Mouse (Mus musculus) heart, embryonic 11.5 days (tissue): Measurements from ENCODE around the gene Nup205. TPM values are rescaled to one million over a fixed set of nuclear protein-coding genes. Genes with fewer than 3 reads are reported as not detected.

Experiments used
- ATAC-seq: fragments of 200-750 bp; cut with Nextera tagmentation; replicated peaks from 2 replicates; pipeline ENCODE4 v1.8.0; 2017; ENCODE audit warnings: moderate library complexity; ENCODE audit not compliant: insufficient number of reproducible peaks, low FRiP score, low TSS enrichment
- H3K27ac ChIP-seq: fragments of 300-500 bp; sonication (generic); 2 replicates; pipeline ENCODE4 v1.5.1; 2014; ENCODE audit warnings: mild to moderate bottlenecking, low read depth, low read length
- H3K27me3 ChIP-seq: fragments of 300-500 bp; sonication (generic); 2 replicates; pipeline ENCODE4 v1.6.1; 2014; ENCODE audit warnings: mild to moderate bottlenecking, low read length, mixed read lengths; ENCODE audit not compliant: control insufficient read depth, insufficient read depth
- H3K36me3 ChIP-seq: fragments of 300-500 bp; sonication (generic); 2 replicates; pipeline ENCODE4 v1.6.1; 2014; ENCODE audit warnings: mild to moderate bottlenecking, low read length, moderate library complexity, mixed read lengths; ENCODE audit not compliant: control insufficient read depth, insufficient read depth
- H3K4me1 ChIP-seq: fragments of 300-500 bp; sonication (generic); 2 replicates; pipeline ENCODE4 v1.6.1; 2014; ENCODE audit warnings: low read length; ENCODE audit not compliant: control insufficient read depth, insufficient read depth
- H3K4me2 ChIP-seq: fragments of 300-500 bp; sonication (generic); 2 replicates; pipeline ENCODE4 v1.6.1; 2014; ENCODE audit warnings: mild to moderate bottlenecking, moderate library complexity
- H3K4me3 ChIP-seq: fragments of 300-500 bp; sonication (generic); 2 replicates; pipeline ENCODE4 v1.5.1; 2014; ENCODE audit warnings: low read depth, low read length
- H3K9ac ChIP-seq: fragments of 300-500 bp; sonication (generic); 2 replicates; pipeline ENCODE4 v1.6.1; 2014; ENCODE audit warnings: mild to moderate bottlenecking, low read depth, low read length, moderate library complexity
- H3K9me3 ChIP-seq: fragments of 300-500 bp; sonication (generic); replicated peaks from 2 replicates; pipeline ENCODE4 v1.6.1; 2016; ENCODE audit warnings: low read length; ENCODE audit not compliant: control insufficient read depth
- WGBS: fragments of 180-500 bp; shearing (Covaris S2); extraction: QIAGEN DNeasy Blood & Tissue Kit; methylation state at CpG from one replicate; pipeline ENCODE4 v1.1.7; 2014; ENCODE audit not compliant: insufficient replicate concordance; 5-methylcytosine and 5-hydroxymethylcytosine counted together
- polyA plus RNA-seq: library from polyadenylated mRNA; unstranded; fragments of >200 nt; fragmentation: Nextera tagmentation; extraction: Ambion mirVana; gene quantifications from 2 replicates; pipeline ENCODE4 v1.2.1, GENCODE M21; 2014

Nup205 gene
- 32.8 and 43.1 TPM in 2 replicates for polyA plus RNA-seq

GRCm38 (mm10) chr6:35176979-35177649, at the start of gene Nup205:
Nup205 (plus strand) TSS chr6:35177421.
- ATAC-seq: peak; percentile 83
- Histone ChIP-seq H3K4me1 (peaks cover 9% of the 10 kb centered on the region; the same call in 1 of the 2 replicates), H3K36me3 (no peaks in the 10 kb centered on the region), H3K27me3 (no peaks in the 10 kb centered on the region), H3K4me3 (peak within 1 kb of the TSS; percentile 73), H3K27ac (peak within 1 kb of the TSS; percentile 89), H3K9me3 (no peaks in the 10 kb centered on the region), H3K9ac (peak within 1 kb of the TSS; percentile 80), H3K4me2 (peak within 1 kb of the TSS; percentile 84)
- WGBS: 4% methylated on average over 34 of the region's 34 CpGs

GRCm38 (mm10) chr6:35132806-35133205, 44.4 kb upstream of the Nup205 start:
- Histone ChIP-seq H3K9ac (peak overlapping the region; percentile 90), H3K9me3 (no peaks in the 10 kb centered on the region), H3K4me1 (peaks cover 10% of the 10 kb centered on the region), H3K27ac (peak overlapping the region; percentile 88; the same call in 1 of the 2 replicates), H3K27me3 (no peaks in the 10 kb centered on the region), H3K4me2 (peak overlapping the region; percentile 93), H3K36me3 (no peaks in the 10 kb centered on the region), H3K4me3 (peak overlapping the region; percentile 84)
- 0% methylated on average over 11 of the region's 11 CpGs for WGBS
- ATAC-seq: no peak

DNA sequence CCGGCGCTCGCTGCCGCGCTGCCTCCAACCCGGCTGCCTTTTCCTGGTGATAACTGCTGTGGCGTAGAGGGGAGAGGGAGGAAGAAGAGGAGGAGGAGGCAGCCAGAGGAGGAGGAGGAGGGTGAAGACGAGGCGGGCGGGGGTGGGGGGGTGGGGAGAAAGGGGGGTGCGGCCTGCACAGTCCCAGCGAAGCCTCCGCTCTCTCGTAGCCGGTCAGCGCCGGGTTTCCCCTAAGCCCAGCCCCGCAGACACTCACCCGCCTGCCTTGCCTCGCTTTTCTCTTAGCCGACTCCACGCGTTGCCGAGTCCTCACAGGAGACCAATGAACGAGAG, 44.0 kb upstream of the Nup205 start:
- H3K4me3 ChIP-seq: peak overlapping the region; percentile 84
- no peaks in the 10 kb centered on the region for H3K36me3 ChIP-seq
- peak overlapping the region; percentile 93 for H3K4me2 ChIP-seq
- peak overlapping the region; percentile 90 for H3K9ac ChIP-seq
- H3K4me1 ChIP-seq: peaks cover 10% of the 10 kb centered on the region
- under 1% methylated on average over 21 of the region's 25 CpGs for WGBS
- no peaks in the 10 kb centered on the region for H3K9me3 ChIP-seq
- peak; percentile 92 for ATAC-seq
- no peaks in the 10 kb centered on the region for H3K27me3 ChIP-seq
- peak overlapping the region; percentile 88 for H3K27ac ChIP-seq

DNA sequence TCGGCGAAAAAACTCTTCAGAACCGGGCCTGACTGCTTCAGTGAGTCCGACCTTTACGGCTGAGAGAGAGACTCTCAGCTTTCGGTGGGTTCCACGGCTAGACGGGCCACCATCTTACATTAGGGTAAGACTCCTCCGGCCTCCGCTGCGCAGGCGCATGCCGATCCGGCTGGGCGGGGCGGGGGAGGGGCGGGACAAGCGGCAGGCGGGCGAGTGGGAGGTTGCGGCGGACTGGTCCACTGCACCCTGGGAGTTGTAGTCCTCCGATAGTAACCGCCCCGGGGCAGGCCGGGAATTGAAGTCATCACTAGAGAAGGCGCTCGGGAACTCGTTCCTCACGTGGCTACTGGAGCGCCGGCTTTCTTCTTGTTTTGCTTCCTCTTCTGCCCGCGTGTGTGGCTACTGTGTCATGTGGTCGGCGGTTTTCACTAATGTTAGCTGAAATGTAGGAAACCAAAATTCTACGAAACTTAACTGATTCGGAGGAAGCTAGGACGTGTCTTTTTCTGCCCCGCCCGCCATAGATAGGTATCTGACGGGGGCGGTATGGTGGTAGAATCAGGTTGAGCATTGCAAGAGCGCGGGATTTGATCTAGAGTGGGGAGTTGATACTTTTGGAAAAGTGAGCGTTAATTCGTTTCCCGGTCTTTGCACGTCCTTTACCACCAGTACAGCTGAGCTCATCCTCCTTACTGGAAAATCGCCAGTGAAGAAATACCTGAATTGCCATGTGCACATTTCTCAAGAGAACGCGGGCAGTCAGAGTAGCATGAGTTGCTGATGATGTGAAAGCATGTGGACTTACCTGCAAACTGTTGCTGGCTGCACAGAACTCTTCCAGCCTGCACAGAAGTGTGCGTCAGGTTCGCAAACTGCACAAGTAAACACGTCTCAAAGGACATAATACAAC, 43.4 kb upstream of the Nup205 start, which contains the start of gene Cnot4:
Gene Cnot4 (minus strand): TSS at position 146 of the 910 bp plus-strand sequence.
- peak; percentile 100 for ATAC-seq
- WGBS: under 1% methylated on average over 54 of the region's 55 CpGs

GRCm38 (mm10) chr6:35134844-35135243, 42.4 kb upstream of the Nup205 start:
- WGBS: 53% methylated on average over 2 of the region's 2 CpGs
- Histone ChIP-seq H3K4me2 (peak overlapping the region; percentile 89), H3K9me3 (no peaks in the 10 kb centered on the region), H3K36me3 (no peaks in the 10 kb centered on the region), H3K9ac (no peak overlapping the region), H3K4me3 (peak overlapping the region; percentile 84), H3K27ac (no peak overlapping the region), H3K4me1 (peaks cover 10% of the 10 kb centered on the region), H3K27me3 (no peaks in the 10 kb centered on the region)
- ATAC-seq: no peak

More for the DNA sequence above, 43.4 kb upstream of the Nup205 start, which contains the start of gene Cnot4:
- Histone ChIP-seq H3K9ac (peak within 1 kb of the TSS; percentile 90), H3K27ac (peak within 1 kb of the TSS; percentile 88), H3K9me3 (no peaks in the 10 kb centered on the region), H3K36me3 (no peaks in the 10 kb centered on the region), H3K4me3 (peak within 1 kb of the TSS; percentile 84), H3K4me1 (peaks cover 10% of the 10 kb centered on the region), H3K27me3 (no peaks in the 10 kb centered on the region), H3K4me2 (peak within 1 kb of the TSS; percentile 93)

DNA sequence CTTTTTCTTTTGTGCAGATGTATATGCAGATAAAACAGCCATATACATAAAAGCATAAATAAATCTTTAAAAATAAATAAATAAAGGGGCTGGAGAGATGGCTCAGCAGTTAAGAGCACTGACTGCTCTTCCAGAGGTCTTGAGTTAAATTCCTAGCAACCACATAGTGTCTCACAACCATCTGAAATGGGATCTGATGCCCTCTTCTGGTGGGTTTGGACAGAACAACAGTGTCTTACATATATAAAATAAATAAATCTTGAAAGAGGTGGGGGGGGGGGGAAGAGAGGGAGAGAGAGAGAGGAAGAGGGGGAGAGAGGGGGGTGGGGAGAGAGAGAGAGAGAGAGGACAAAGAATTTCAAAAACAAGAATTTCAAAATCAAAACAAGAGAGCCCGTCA, 36.9 kb upstream of the Nup205 start:
- Histone ChIP-seq H3K4me1 (no peaks in the 10 kb centered on the region), H3K36me3 (no peaks in the 10 kb centered on the region), H3K9ac (no peak overlapping the region), H3K27ac (no peak overlapping the region), H3K4me2 (no peak overlapping the region), H3K4me3 (no peak overlapping the region), H3K9me3 (no peaks in the 10 kb centered on the region; the same call in 1 of the 2 replicates), H3K27me3 (no peaks in the 10 kb centered on the region)
- ATAC-seq: no peak
- 96% methylated on average over 1 of the region's 1 CpGs for WGBS

GRCm38 (mm10) chr6:35145569-35145968, 31.7 kb upstream of the Nup205 start:
- Histone ChIP-seq H3K9ac (no peak overlapping the region), H3K27me3 (no peaks in the 10 kb centered on the region), H3K9me3 (no peaks in the 10 kb centered on the region; the same call in 1 of the 2 replicates), H3K36me3 (no peaks in the 10 kb centered on the region), H3K4me3 (no peak overlapping the region), H3K4me2 (no peak overlapping the region), H3K4me1 (no peaks in the 10 kb centered on the region), H3K27ac (no peak overlapping the region)
- WGBS: 79% methylated on average over 2 of the region's 2 CpGs
- ATAC-seq: no peak

GRCm38 (mm10) chr6:35147726-35148422, 29.3 kb upstream of the Nup205 start:
- Histone ChIP-seq H3K4me2 (no peak overlapping the region), H3K27ac (no peak overlapping the region), H3K4me3 (no peak overlapping the region), H3K36me3 (no peaks in the 10 kb centered on the region), H3K27me3 (no peaks in the 10 kb centered on the region), H3K9me3 (no peaks in the 10 kb centered on the region; the same call in 1 of the 2 replicates), H3K9ac (no peak overlapping the region), H3K4me1 (no peaks in the 10 kb centered on the region)
- WGBS: 63% methylated on average over 3 of the region's 3 CpGs
- ATAC-seq: no peak
